Mouse (Mus musculus) heart, adult 18-20 months (tissue): ENCODE measurements around the gene Prcc. TPM values are rescaled to one million over a fixed set of nuclear protein-coding genes. Genes with fewer than 3 reads are reported as not detected.

Source experiments
- DNase-seq, 2 experiments: peaks; one replicate each; pipeline ENCODE4 v3.0.0; 2021 to 2022; ENCODE audit warnings: mixed read lengths in 1 of 2
- long read RNA-seq, 2 experiments: library from polyadenylated mRNA; stranded (forward); transcript quantifications; one replicate each; pipeline ENCODE4 v2.0.0; 2021
- total RNA-seq, 2 experiments: library from RNA; stranded (reverse); gene quantifications; 2 replicates each; pipeline ENCODE4 v1.2.3; 2021

Gene Prcc
- total RNA-seq: 10 to 100 TPM; 45.6 to 47.9 TPM
- long read RNA-seq, experiment 1, transcript Prcc-201 (7 exons, 2,099 nt): major isoform, 14 of 15 reads
- long read RNA-seq, experiment 1, partial matches to known transcripts: 1 of 15 reads
- long read RNA-seq, experiment 1, other reads (novel, unspliced or antisense): 0 of 15 reads
- long read RNA-seq, experiment 2, transcript Prcc-201 (7 exons, 2,099 nt): major isoform, 7 of 9 reads
- long read RNA-seq, experiment 2, partial matches to known transcripts: 2 of 9 reads
- long read RNA-seq, experiment 2, other reads (novel, unspliced or antisense): 0 of 9 reads

DNA sequence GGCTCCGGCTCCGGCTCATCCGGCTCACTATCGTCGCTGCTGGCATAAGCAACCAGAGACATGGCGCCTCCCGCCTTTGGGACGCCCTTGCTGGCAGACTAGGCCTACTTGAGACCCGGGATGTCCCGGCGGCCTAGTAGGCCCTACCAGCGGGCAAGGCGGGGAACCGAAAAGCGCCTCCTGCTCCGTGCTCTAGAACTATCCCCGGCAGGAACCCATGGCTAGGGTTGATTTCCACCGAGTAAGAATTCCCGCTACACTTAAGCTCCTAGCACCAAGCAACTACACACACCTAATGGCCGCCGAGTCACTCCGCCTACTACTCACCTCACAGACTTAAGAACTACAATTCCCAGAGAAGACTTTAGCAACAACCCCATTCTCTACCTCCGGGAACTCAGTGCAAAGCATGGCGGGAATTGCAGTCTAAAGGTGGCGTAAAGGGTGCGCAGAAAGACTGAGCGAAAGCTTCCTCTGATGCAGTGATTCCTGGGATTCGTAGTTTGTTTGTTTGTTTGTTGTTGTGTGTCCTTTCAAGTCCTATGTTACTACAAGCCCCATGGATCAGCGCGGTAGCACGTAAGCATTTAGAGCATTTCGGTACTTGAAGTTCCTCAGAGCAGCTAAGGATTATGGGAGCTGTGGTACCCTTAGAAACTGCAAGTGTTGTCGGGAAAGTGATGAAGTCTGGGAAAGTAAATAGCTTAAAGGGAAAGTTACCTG, at the start of gene Prcc:
Gene Prcc, minus strand, starts transcription at position 328 of the 723 bp plus-strand sequence.
- peak; percentile 95 to 99 for DNase-seq

- DNase-seq: no peak
Observed at GRCm38 (mm10) chr3:87935201-87935600, 49.8 kb upstream of the Prcc start.

GRCm38 (mm10) chr3:87934501-87934900, 49.1 kb upstream of the Prcc start:
- DNase-seq: no peak

- no peak for DNase-seq
Observed at GRCm38 (mm10) chr3:87934026-87934425, 48.6 kb upstream of the Prcc start.

- peak; percentile 98 to 99 for DNase-seq
Observed at GRCm38 (mm10) chr3:87930078-87930795, 44.8 kb upstream of the Prcc start, which contains the start of the genes Isg20l2 and Rrnad1. Gene Isg20l2, plus strand, starts transcription at chr3:87930314. Gene Rrnad1, minus strand, starts transcription at chr3:87930717.

GRCm38 (mm10) chr3:87929341-87930077, 44.1 kb upstream of the Prcc start:
- no peak for DNase-seq

- DNase-seq: no peak
Observed at GRCm38 (mm10) chr3:87927452-87927851, 42.0 kb upstream of the Prcc start.

DNA sequence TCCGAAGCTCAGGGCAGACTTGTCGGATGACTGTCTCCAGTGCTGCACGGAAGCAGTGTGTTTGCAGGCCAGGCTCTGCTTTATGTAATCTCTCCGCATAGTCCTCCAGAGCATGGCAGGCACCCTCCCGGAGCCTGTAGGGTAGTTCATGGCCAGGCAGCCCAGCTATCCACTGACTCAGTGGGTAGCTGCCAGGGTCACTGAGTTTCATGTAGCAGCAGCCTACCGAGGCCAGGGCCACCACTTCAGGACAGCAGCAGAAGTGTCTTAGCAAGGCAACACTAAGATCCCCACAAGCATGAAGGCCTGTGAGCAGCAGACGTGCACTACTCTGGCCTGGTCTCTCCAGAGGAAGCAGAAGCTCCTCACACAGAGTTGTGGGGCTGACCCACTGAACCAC, 39.6 kb upstream of the Prcc start:
- no peak for DNase-seq

GRCm38 (mm10) chr3:87920270-87920943, 35.0 kb upstream of the Prcc start:
- no peak for DNase-seq

DNA sequence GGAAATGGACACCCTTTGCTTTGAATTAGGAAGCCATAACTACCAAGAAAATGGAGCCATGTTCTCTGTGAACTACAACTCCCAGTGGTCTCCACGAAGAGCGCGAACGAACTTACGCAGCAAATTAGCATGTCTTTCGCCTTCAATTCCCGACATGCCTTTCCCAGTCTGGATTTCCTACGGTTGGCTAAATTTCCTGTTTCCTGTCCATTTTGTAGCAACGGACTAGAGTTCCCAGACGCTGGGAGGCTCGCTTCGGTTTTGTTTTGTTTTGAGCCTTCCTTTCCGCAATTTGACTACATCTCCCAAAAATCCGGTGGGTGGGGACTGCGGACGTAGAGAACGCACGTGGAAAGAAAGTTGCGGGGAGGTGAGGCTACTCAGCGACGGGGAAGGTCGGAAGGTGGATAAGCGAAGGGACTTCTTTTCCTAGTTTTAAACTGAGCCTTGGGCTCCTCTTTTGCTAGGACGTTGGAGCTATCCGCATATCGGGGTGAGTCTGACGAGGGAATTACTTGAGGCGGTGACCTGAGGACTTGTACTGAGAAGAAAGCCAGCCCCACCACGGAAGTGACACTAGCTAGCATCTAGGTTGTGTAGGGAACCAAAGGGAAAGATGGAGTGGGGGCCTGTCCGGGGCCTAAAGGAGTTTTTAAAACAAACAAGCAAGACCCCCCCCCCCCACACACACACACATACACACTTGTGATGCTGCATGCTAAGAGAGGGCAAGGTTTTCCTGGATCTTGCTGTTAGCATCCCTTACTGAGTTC, 34.1 kb upstream of the Prcc start, which contains the start of gene Mrpl24:
Gene Mrpl24, plus strand, starts transcription at position 171 of the 773 bp plus-strand sequence.
- DNase-seq: peak; percentile 89 to 94

GRCm38 (mm10) chr3:87918551-87918950, 33.1 kb upstream of the Prcc start:
- no peak for DNase-seq

- DNase-seq: no peak
Observed at GRCm38 (mm10) chr3:87916990-87917389, 31.6 kb upstream of the Prcc start.

- no peak for DNase-seq
Observed at GRCm38 (mm10) chr3:87913891-87914290, 28.5 kb upstream of the Prcc start.

DNA sequence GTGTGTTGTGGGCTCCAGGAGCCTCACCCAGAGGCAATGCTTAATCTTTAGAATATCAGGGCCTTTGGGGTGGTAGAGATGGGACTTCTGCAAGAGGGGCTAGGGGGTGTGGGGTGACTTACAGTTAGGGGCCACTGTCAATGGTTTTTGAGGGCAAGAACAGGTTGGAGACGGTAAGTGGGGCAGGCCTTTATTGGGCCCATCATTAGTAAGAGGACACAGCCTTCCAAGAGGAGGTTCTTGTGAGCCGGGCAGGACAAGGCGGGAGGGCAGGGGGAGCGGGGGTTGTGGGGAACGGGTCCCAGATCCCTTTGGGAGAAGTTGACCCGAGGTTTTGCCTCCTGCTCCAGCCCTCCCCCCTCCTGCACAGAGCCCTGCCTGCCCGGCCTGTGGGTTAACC, 28.1 kb upstream of the Prcc start:
- no peak for DNase-seq

DNA sequence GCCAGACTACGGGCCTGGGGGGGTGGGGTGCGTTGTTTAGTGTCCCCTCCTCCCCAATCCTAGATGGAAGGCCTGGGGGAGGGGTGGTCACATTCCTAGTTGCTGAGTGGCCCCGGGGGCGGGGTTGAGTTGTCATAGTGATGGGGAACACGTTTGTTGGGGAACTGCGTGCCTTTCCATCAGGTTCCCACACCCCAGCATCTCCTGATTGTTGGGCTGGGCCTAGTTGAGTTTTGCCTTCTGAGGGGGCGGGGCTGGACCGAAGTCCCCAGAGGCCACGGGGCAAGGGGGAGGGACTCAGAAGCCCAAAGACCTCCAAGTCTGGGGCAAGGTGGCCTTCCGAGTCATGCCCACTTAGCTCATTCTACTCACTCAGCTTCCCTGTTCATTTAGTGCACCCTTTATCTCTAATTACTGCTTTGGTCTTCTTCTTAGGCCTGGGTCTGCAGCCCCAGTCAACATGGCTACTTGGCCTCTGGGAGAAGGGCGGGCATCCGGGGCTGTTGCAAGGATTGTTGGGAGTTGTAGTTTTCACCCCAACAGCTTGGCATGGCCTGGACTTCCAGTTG, 25.2 kb upstream of the Prcc start:
- DNase-seq: peak; percentile 86 to 88

DNA sequence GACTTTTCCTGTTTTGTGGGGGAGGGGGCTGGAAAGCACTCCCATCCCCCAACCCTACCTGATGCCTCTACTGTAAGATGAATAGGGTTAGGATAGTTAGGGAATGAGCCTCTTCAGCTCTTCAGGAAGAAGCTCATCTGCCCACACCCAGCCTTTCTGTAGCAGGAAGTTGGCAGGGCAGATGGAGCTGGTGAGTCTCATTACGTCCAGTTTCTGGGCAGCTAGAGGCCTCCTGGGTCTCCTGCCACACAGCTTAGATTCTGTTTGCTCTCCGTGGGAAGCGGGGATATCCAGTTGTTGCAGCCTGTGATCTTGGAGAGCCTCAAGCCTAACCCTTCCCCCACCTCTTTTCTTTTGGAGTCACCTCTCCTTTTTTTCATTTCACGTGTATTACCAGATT, 24.5 kb upstream of the Prcc start:
- DNase-seq: no peak

DNA sequence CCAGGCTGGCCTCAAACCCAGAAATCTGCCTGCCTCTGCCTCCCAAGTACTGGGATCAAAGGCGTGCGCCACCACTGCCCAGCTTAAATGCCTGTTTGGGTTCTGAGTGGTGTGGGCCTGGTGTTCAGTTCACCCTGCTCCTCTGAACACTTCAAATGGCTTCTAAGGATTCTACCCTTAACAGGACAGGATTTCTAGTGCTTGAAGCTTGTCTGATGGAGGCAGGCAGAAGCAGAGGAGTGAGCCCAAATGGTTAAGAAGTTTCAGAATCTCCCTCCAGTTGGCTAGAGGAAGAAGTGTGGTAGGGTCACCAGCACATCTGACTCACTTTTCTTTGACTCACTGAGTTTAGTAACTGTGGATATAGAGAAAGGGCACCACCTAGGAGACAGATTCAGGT, 24.0 kb upstream of the Prcc start:
- DNase-seq: peak in 1 of 2 experiments; percentile 4

GRCm38 (mm10) chr3:87907906-87908305, 22.5 kb upstream of the Prcc start:
- DNase-seq: no peak

DNA sequence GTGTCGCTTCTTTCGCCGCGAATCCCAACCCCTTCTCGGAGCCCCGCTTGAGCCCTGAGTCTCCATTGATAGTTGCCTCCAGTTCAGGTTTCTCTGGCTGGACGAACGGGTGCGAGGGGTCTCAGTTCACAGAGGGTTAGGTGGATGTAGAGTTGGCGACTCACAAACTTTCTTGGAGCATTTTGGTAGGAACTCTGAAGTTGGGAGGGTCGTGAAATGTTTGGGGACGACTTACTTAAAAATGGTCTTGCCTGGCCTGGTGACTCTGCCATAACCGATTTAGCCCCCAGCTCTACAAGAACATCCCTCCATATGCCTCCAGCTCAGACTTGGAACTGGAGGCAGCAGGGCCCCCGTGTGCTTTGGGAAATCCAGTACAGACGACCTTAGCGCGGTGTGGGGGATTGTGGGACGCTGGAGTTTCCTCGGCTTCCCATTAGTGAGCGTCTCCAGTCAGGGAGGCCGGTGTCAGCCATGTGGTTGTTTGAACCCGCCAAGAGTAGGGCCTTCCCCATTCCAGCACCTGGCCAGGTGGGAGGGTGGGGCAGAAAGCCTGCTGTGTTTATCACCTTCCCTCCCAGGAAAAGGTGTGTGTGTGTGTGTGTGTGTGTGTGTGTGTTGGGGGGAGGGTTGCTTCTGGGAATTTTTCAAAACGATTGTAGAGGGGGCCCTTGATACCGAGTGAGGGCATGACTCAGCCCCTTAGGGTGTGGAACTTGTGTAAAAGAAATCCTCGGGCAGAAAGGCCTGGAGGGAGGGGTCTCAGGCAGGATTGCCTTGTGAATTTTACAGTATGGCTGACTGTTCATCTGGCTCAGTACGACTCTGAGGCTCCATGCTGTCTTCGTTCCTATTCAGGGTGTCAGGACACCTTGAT, 21.8 kb upstream of the Prcc start:
- DNase-seq: peak; percentile 36 to 54
